10 mouse cellular contexts compared by ENCODE assay signal in the genomic region with DNA sequence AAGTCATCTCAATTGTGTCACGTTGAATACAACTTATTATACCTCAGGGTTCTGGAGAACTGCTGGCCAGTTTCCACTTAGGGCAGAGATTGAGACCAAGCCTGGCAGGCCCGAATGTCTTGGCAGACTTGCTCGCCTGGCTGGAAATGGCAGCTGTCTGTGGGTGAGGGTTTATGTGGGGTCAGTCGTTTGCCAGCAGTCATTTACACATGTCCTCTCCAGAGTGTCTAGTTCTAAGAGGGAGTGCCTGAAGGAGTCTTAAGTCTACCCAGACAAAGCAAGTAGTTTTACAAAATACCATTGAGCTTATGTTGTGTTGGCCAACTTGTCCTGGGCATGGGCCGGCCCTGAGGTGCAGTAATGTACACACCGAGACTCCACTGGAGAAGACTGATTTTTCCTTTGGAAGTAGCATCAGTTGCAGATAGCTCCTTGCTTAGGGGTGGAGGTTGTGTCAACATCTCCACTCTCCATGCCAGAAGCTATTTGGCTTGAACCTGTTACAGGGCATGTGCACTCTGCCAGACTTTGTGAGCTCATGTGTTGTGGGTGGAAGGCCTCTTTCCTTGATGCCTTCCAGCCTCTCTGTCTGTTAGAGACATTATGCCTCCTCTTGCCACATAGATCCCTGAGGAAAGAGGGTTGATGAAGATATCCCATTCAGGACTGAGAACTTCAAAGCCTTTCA.
DNase-seq lines count a peak whose midpoint lies in the region; ATAC-seq and TF ChIP-seq lines count a peak whose summit lies in the region.
"Had no signal": no experiment of that assay in that cellular context is flagged by ENCODE, and none has a peak within 500 bp of the region (broad histone marks: within the 10 kb centered on the region; RNA-seq: fewer than 3 reads in every experiment).

No protein-coding gene starts in this region.

- H3K9ac ChIP-seq in hindbrain, postnatal 0 days (replicated peaks; ENCODE audit: low read length), result no peak overlapping the region
- H3K9ac ChIP-seq in hindbrain, embryonic 12.5 days, result no peak overlapping the region
- H3K9ac ChIP-seq: embryonic facial prominence, embryonic 15.5 days; liver, embryonic 13.5 days had no signal

- peak overlapping the region; percentile 15; the same call in 1 of the 2 replicates for H3K27ac ChIP-seq in hindbrain, postnatal 0 days
- H3K27ac ChIP-seq in hindbrain, embryonic 12.5 days, result no peak overlapping the region
- H3K27ac ChIP-seq in brown adipose tissue, adult 24 weeks (replicated peaks; ENCODE audit: low read depth, low read length), result peak overlapping the region; percentile 82
- H3K27ac ChIP-seq: embryonic facial prominence, embryonic 15.5 days; liver, embryonic 13.5 days had no signal

- H3K27me3 ChIP-seq in hindbrain, postnatal 0 days (ENCODE audit: insufficient read depth, low read length), result no peaks in the 10 kb centered on the region
- H3K27me3 ChIP-seq in hindbrain, embryonic 12.5 days, result no peaks in the 10 kb centered on the region
- H3K27me3 ChIP-seq: embryonic facial prominence, embryonic 15.5 days; liver, embryonic 13.5 days had no signal

- no peaks in the 10 kb centered on the region for H3K9me3 ChIP-seq in hindbrain, postnatal 0 days (ENCODE audit: low read length)
- H3K9me3 ChIP-seq in hindbrain, embryonic 12.5 days (replicated peaks), result no peaks in the 10 kb centered on the region
- H3K9me3 ChIP-seq: embryonic facial prominence, embryonic 15.5 days; liver, embryonic 13.5 days had no signal

- no peaks in the 10 kb centered on the region for H3K36me3 ChIP-seq in hindbrain, postnatal 0 days (ENCODE audit: insufficient read depth, low read length)
- H3K36me3 ChIP-seq in hindbrain, embryonic 12.5 days, result peaks cover 10% of the 10 kb centered on the region

- no peaks in the 10 kb centered on the region for H3K4me1 ChIP-seq in hindbrain, postnatal 0 days (ENCODE audit: insufficient read depth, low read length)
- no peaks in the 10 kb centered on the region for H3K4me1 ChIP-seq in hindbrain, embryonic 12.5 days
- peaks cover 9% of the 10 kb centered on the region for H3K4me1 ChIP-seq in brown adipose tissue, adult 24 weeks (ENCODE audit: control insufficient read depth, insufficient read depth, insufficient read length, low read length)
- H3K4me1 ChIP-seq: embryonic facial prominence, embryonic 15.5 days; liver, embryonic 13.5 days had no signal

- TF ChIP-seq CTCF in hindbrain, postnatal 0 days (IDR thresholded peaks at IDR 0.05; ENCODE audit: low read depth), result no peak

- peak; percentile 70 for DNase-seq in hindbrain, postnatal 0 days (ENCODE audit: low spot score)
- peak; percentile 66 for DNase-seq in heart, adult 8-10 months (ENCODE audit: low spot score)
- peak; percentile 35 for DNase-seq in lung, postnatal 10 days
- no peak for DNase-seq in thymus, postnatal 4 days
- DNase-seq in frontal cortex, postnatal 10 days (ENCODE audit: low spot score in 2 of 2), result no peak
- DNase-seq: liver, embryonic 13.5 days had no signal

- ATAC-seq in hindbrain, postnatal 0 days, result peak; percentile 79
- no peak for ATAC-seq in hindbrain, embryonic 12.5 days (ENCODE audit: low FRiP score)
- no peak for ATAC-seq in erythroblast, adult 5-6 weeks (replicated peaks; ENCODE audit: low FRiP score, poor library complexity, severe bottlenecking)

- no peak overlapping the region for H3K4me2 ChIP-seq in hindbrain, postnatal 0 days (ENCODE audit: low read depth, low read length)
- H3K4me2 ChIP-seq in hindbrain, embryonic 12.5 days (replicated peaks), result no peak overlapping the region
- H3K4me2 ChIP-seq: embryonic facial prominence, embryonic 15.5 days; liver, embryonic 13.5 days had no signal

- 59% methylated on average over 6 of the region's 6 CpGs for WGBS in hindbrain, postnatal 0 days
- 91% methylated on average over 6 of the region's 6 CpGs for WGBS in hindbrain, embryonic 12.5 days

- no peak overlapping the region for H3K4me3 ChIP-seq in hindbrain, postnatal 0 days (ENCODE audit: low read length)
- H3K4me3 ChIP-seq in hindbrain, embryonic 12.5 days, result no peak overlapping the region
- no peak overlapping the region for H3K4me3 ChIP-seq in brown adipose tissue, adult 24 weeks (ENCODE audit: insufficient read depth, low read depth, low read length)
- H3K4me3 ChIP-seq: embryonic facial prominence, embryonic 15.5 days; liver, embryonic 13.5 days had no signal

Comparison
In these comparisons a context has a peak if more than half of its experiments do, and no peak if none do; other contexts are left out.
1. DNase-seq: peak in hindbrain, postnatal 0 days (single experiment), heart, adult 8-10 months (single experiment) and lung, postnatal 10 days (single experiment); none in thymus, postnatal 4 days (single experiment) and frontal cortex, postnatal 10 days (0 of 2).